Mouse (Mus musculus): ENCODE data around the gene Mthfsd. TPM values are rescaled to one million over a fixed set of nuclear protein-coding genes. Genes with fewer than 3 reads are reported as not detected.

Mthfsd gene
- total RNA-seq, 2 experiments from 2014 or later, result 11.0 to 13.1 TPM

- ATAC-seq (ENCODE audit: poor library complexity, severe bottlenecking), result no peak
Measured at GRCm38 (mm10) chr8:121089631-121090380, 18.4 kb downstream of the Mthfsd start.

- no peak for ATAC-seq (ENCODE audit: poor library complexity, severe bottlenecking)
Measured at GRCm38 (mm10) chr8:121088871-121089630, 19.1 kb downstream of the Mthfsd start.

- no peak for ATAC-seq (ENCODE audit: poor library complexity, severe bottlenecking)
Measured at GRCm38 (mm10) chr8:121088281-121088680, 19.9 kb downstream of the Mthfsd start.

GRCm38 (mm10) chr8:121086004-121086900, 21.9 kb downstream of the Mthfsd start:
- no peak for ATAC-seq (ENCODE audit: poor library complexity, severe bottlenecking)

GRCm38 (mm10) chr8:121085561-121085960, 22.6 kb downstream of the Mthfsd start:
- no peak for ATAC-seq (ENCODE audit: poor library complexity, severe bottlenecking)

- no peak for ATAC-seq (ENCODE audit: poor library complexity, severe bottlenecking)
Measured at GRCm38 (mm10) chr8:121085011-121085410, 23.2 kb downstream of the Mthfsd start.

- ATAC-seq (ENCODE audit: poor library complexity, severe bottlenecking), result no peak
Measured at GRCm38 (mm10) chr8:121084210-121084951, 23.8 kb downstream of the Mthfsd start, which contains the start of gene Foxf1. Foxf1 (plus strand) TSS chr8:121084386.

GRCm38 (mm10) chr8:121083936-121084209, 24.3 kb downstream of the Mthfsd start:
- ATAC-seq (ENCODE audit: poor library complexity, severe bottlenecking), result no peak

- ATAC-seq (ENCODE audit: poor library complexity, severe bottlenecking), result no peak
Measured at GRCm38 (mm10) chr8:121083093-121083935, 24.9 kb downstream of the Mthfsd start.

- ATAC-seq (ENCODE audit: poor library complexity, severe bottlenecking), result no peak
Measured at GRCm38 (mm10) chr8:121082218-121083092, 25.7 kb downstream of the Mthfsd start.

GRCm38 (mm10) chr8:121081398-121081797, 26.8 kb downstream of the Mthfsd start:
- no peak for ATAC-seq (ENCODE audit: poor library complexity, severe bottlenecking)

GRCm38 (mm10) chr8:121080361-121081090, 27.7 kb downstream of the Mthfsd start:
- no peak for ATAC-seq (ENCODE audit: poor library complexity, severe bottlenecking)

GRCm38 (mm10) chr8:121079944-121080343, 28.2 kb downstream of the Mthfsd start:
- no peak for ATAC-seq (ENCODE audit: poor library complexity, severe bottlenecking)

GRCm38 (mm10) chr8:121079201-121079600, 29.0 kb downstream of the Mthfsd start:
- ATAC-seq (ENCODE audit: poor library complexity, severe bottlenecking), result no peak

- no peak for ATAC-seq (ENCODE audit: poor library complexity, severe bottlenecking)
Measured at GRCm38 (mm10) chr8:121078721-121079120, 29.5 kb downstream of the Mthfsd start.

GRCm38 (mm10) chr8:121076555-121076954, 31.6 kb downstream of the Mthfsd start:
- ATAC-seq (ENCODE audit: poor library complexity, severe bottlenecking), result no peak

- ATAC-seq (ENCODE audit: poor library complexity, severe bottlenecking), result no peak
Measured at GRCm38 (mm10) chr8:121075936-121076335, 32.3 kb downstream of the Mthfsd start.

GRCm38 (mm10) chr8:121074848-121075145, 33.4 kb downstream of the Mthfsd start:
- ATAC-seq (ENCODE audit: poor library complexity, severe bottlenecking), result no peak

Data from megakaryocyte, adult 5-6 weeks (primary cell).